In genomic region chr9:43102931-43103330, GRCm38 (mm10) we compare ENCODE assay signal across 8 mouse cellular contexts. TPM values are rescaled to one million over a fixed set of nuclear protein-coding genes. Genes with fewer than 3 reads are reported as not detected.
DNase-seq lines count a peak whose midpoint lies in the region; ATAC-seq and TF ChIP-seq lines count a peak whose summit lies in the region.

No protein-coding gene starts in this region.

- WGBS in heart, embryonic 12.5 days = 84% methylated on average over 2 of the region's 2 CpGs
- 94% methylated on average over 2 of the region's 2 CpGs for WGBS in hindbrain, embryonic 14.5 days
- WGBS in midbrain, embryonic 13.5 days = 96% methylated on average over 2 of the region's 2 CpGs

- no peak for ATAC-seq in heart, embryonic 12.5 days (ENCODE audit: insufficient number of reproducible peaks, low FRiP score)
- ATAC-seq in hindbrain, embryonic 14.5 days (ENCODE audit: low FRiP score) = no peak
- ATAC-seq in midbrain, embryonic 13.5 days = no peak
- no peak for ATAC-seq in megakaryocyte progenitor cell, adult 5-6 weeks (replicated peaks; ENCODE audit: poor library complexity)

- no peak for TF ChIP-seq CTCF in cortical plate, adult 2 months (IDR thresholded peaks at IDR 0.05; ENCODE audit: extremely low read depth, insufficient read depth, low read length)

- peak overlapping the region; percentile 63 for H3K4me2 ChIP-seq in heart, embryonic 12.5 days
- peak overlapping the region; percentile 96 for H3K4me2 ChIP-seq in hindbrain, embryonic 14.5 days (replicated peaks)
- H3K4me2 ChIP-seq in midbrain, embryonic 13.5 days (replicated peaks) = peak overlapping the region; percentile 96

- peak overlapping the region; percentile 68 for H3K27ac ChIP-seq in heart, embryonic 12.5 days (ENCODE audit: poor library complexity, severe bottlenecking)
- no peak overlapping the region for H3K27ac ChIP-seq in cortical plate, adult 2 months (ENCODE audit: insufficient read depth, low read length)
- H3K27ac ChIP-seq in hindbrain, embryonic 14.5 days = no peak overlapping the region
- H3K27ac ChIP-seq in midbrain, embryonic 13.5 days = no peak overlapping the region

- H3K9ac ChIP-seq in heart, embryonic 12.5 days = peak overlapping the region; percentile 58
- H3K9ac ChIP-seq in hindbrain, embryonic 14.5 days = 0 out of 2 replicates have a peak overlapping the region, but pooled peaks have one; percentile 89
- peak overlapping the region; percentile 49 for H3K9ac ChIP-seq in midbrain, embryonic 13.5 days (replicated peaks)

- DNase-seq in heart, postnatal 4 days = no peak
- no peak for DNase-seq in hindbrain, embryonic 14.5 days (ENCODE audit: low spot score)
- DNase-seq in thymus, postnatal 4 days = no peak
- DNase-seq in retina, embryonic 14.5 days (ENCODE audit: low spot score) = no peak

- no peak for TF ChIP-seq POLR2A in cortical plate, adult 2 months (IDR thresholded peaks at IDR 0.05; ENCODE audit: extremely low read depth, insufficient read depth, low read length)

- no peaks in the 10 kb centered on the region for H3K9me3 ChIP-seq in heart, embryonic 12.5 days (replicated peaks)
- no peaks in the 10 kb centered on the region for H3K9me3 ChIP-seq in hindbrain, embryonic 14.5 days (ENCODE audit: control insufficient read depth, low read length)
- H3K9me3 ChIP-seq in midbrain, embryonic 13.5 days = no peaks in the 10 kb centered on the region

- H3K27me3 ChIP-seq in heart, embryonic 12.5 days (replicated peaks) = no peaks in the 10 kb centered on the region
- no peaks in the 10 kb centered on the region for H3K27me3 ChIP-seq in hindbrain, embryonic 14.5 days (ENCODE audit: control insufficient read depth, insufficient read depth, low read length)
- H3K27me3 ChIP-seq in midbrain, embryonic 13.5 days = no peaks in the 10 kb centered on the region

- peaks cover 39% of the 10 kb centered on the region for H3K4me1 ChIP-seq in heart, embryonic 12.5 days (replicated peaks)
- peaks cover 14% of the 10 kb centered on the region for H3K4me1 ChIP-seq in cortical plate, adult 2 months (ENCODE audit: control insufficient read depth, insufficient read depth, low read length)
- peaks cover 29% of the 10 kb centered on the region for H3K4me1 ChIP-seq in hindbrain, embryonic 14.5 days (replicated peaks; ENCODE audit: control insufficient read depth, insufficient read depth, low read length)
- H3K4me1 ChIP-seq in midbrain, embryonic 13.5 days (replicated peaks) = peaks cover 48% of the 10 kb centered on the region

- H3K36me3 ChIP-seq in heart, embryonic 12.5 days = no peaks in the 10 kb centered on the region
- no peaks in the 10 kb centered on the region for H3K36me3 ChIP-seq in hindbrain, embryonic 14.5 days (replicated peaks; ENCODE audit: control insufficient read depth, insufficient read depth)
- H3K36me3 ChIP-seq in midbrain, embryonic 13.5 days = no peaks in the 10 kb centered on the region

- peak overlapping the region; percentile 30 for H3K4me3 ChIP-seq in heart, embryonic 12.5 days
- peak overlapping the region; percentile 22 for H3K4me3 ChIP-seq in cortical plate, adult 2 months (ENCODE audit: insufficient read depth, low read length)
- peak overlapping the region; percentile 14; the same call in 1 of the 2 replicates for H3K4me3 ChIP-seq in hindbrain, embryonic 14.5 days (replicated peaks; ENCODE audit: low read length)
- 0 out of 2 replicates have a peak overlapping the region, but pooled peaks have one; percentile 6 for H3K4me3 ChIP-seq in midbrain, embryonic 13.5 days (replicated peaks)

RNA-seq across cellular contexts. Expression of gene Arhgef12, which starts 4.1 kb away (rescaled TPM):
- polyA plus RNA-seq in heart, embryonic 12.5 days (2016; fragmentation: Nextera tagmentation; extraction: Ambion mirVana) = 13.3 and 13.9 TPM in 2 replicates
- total RNA-seq in heart, postnatal 4 days (2021) = 100 to 1,000 TPM; 139 to 150 TPM
- 63.4 and 63.6 TPM in 2 replicates for polyA plus RNA-seq in cortical plate, adult 2 months (2012; rRNA removed)
- 31.7 and 38.4 TPM in 2 replicates for polyA plus RNA-seq in hindbrain, embryonic 14.5 days (2014; fragmentation: Nextera tagmentation; extraction: Ambion mirVana)
- polyA plus RNA-seq in midbrain, embryonic 13.5 days (2015; fragmentation: Nextera tagmentation; extraction: Ambion mirVana) = 20.9 and 21.2 TPM in 2 replicates
- 2.4 and 3.1 TPM in 2 replicates for total RNA-seq in megakaryocyte progenitor cell, adult 5-6 weeks (2015)
- 1.7 and 2.3 TPM in 2 replicates for total RNA-seq in megakaryocyte progenitor cell, adult 5-6 weeks (2017)

RNA-seq across cellular contexts. Expression of gene Tmem136, which starts 13.4 kb away (rescaled TPM):
- polyA plus RNA-seq in heart, embryonic 12.5 days (2016; fragmentation: Nextera tagmentation; extraction: Ambion mirVana) = 15.2 and 18.6 TPM in 2 replicates
- total RNA-seq in heart, postnatal 4 days (2021) = 10 to 100 TPM; 11.9 to 12.7 TPM
- 20.9 and 21.9 TPM in 2 replicates for polyA plus RNA-seq in cortical plate, adult 2 months (2012; rRNA removed)
- polyA plus RNA-seq in hindbrain, embryonic 14.5 days (2014; fragmentation: Nextera tagmentation; extraction: Ambion mirVana) = 10.1 and 11.1 TPM in 2 replicates
- 10.5 and 11.1 TPM in 2 replicates for polyA plus RNA-seq in midbrain, embryonic 13.5 days (2015; fragmentation: Nextera tagmentation; extraction: Ambion mirVana)
- total RNA-seq in megakaryocyte progenitor cell, adult 5-6 weeks (2015) = not detected in 2 replicates
- total RNA-seq in megakaryocyte progenitor cell, adult 5-6 weeks (2017) = not detected in 2 replicates
